Mouse (Mus musculus) ES-Bruce4 (cell line): ENCODE measurements around the gene Hnrnpa2b1. TPM values are rescaled to one million over a fixed set of nuclear protein-coding genes. Genes with fewer than 3 reads are reported as not detected.
A peak's percentile ranks its signal among the peaks of the same experiment; 100 is the strongest.

Experiments used
- H3K27ac ChIP-seq: 2 replicates; pipeline ENCODE4 v1.5.1; 2012; ENCODE audit warnings: low read length, inconsistent platforms; ENCODE audit not compliant: insufficient read depth
- H3K27me3 ChIP-seq: 2 replicates; pipeline ENCODE4 v1.6.1; 2012; ENCODE audit warnings: mild to moderate bottlenecking, low read length, inconsistent platforms; ENCODE audit not compliant: control insufficient read depth, poor library complexity, insufficient read depth, severe bottlenecking
- H3K36me3 ChIP-seq: 2 replicates; pipeline ENCODE4 v1.6.1; 2012; ENCODE audit warnings: inconsistent platforms, mild to moderate bottlenecking, low read length, moderate library complexity; ENCODE audit not compliant: control insufficient read depth, poor library complexity, insufficient read depth, severe bottlenecking
- H3K4me1 ChIP-seq: one replicate; pipeline ENCODE4 v1.8.1; 2011; ENCODE audit warnings: low read length; ENCODE audit not compliant: control insufficient read depth, insufficient read depth
- H3K4me3 ChIP-seq: 2 replicates; pipeline ENCODE4 v1.5.1; 2011; ENCODE audit warnings: low read depth, mild to moderate bottlenecking, low read length
- H3K9ac ChIP-seq: 2 replicates; pipeline ENCODE4 v1.6.1; 2012; ENCODE audit warnings: low read depth, mild to moderate bottlenecking, inconsistent platforms; ENCODE audit not compliant: poor library complexity, severe bottlenecking
- H3K9me3 ChIP-seq: replicated peaks from 2 replicates; pipeline ENCODE4 v1.6.1; 2012; ENCODE audit warnings: mild to moderate bottlenecking, low read length, inconsistent platforms; ENCODE audit not compliant: control insufficient read depth, poor library complexity, insufficient read depth, severe bottlenecking
- CTCF ChIP-seq: IDR thresholded peaks from one replicate; pipeline ENCODE4 v1.8.1; 2011; ENCODE audit warnings: low read depth, low read length
- EP300 ChIP-seq: IDR thresholded peaks from 2 replicates; pipeline ENCODE4 v1.6.1; 2011; ENCODE audit warnings: low read depth, low read length; ENCODE audit not compliant: insufficient read depth
- POLR2A ChIP-seq: IDR thresholded peaks from one replicate; pipeline ENCODE4 v1.8.1; 2011; ENCODE audit warnings: low read length; ENCODE audit not compliant: insufficient read depth
- polyA plus RNA-seq: library from polyadenylated mRNA; stranded (reverse); fragments of >200 nt; gene quantifications from 2 replicates; pipeline ENCODE4 v1.2.4, GENCODE M21; 2011; ENCODE audit warnings: low read depth; ENCODE audit not compliant: missing spikeins, insufficient read depth, insufficient read length

Hnrnpa2b1 gene
- polyA plus RNA-seq, result 1,450 and 1,538 TPM in 2 replicates

DNA sequence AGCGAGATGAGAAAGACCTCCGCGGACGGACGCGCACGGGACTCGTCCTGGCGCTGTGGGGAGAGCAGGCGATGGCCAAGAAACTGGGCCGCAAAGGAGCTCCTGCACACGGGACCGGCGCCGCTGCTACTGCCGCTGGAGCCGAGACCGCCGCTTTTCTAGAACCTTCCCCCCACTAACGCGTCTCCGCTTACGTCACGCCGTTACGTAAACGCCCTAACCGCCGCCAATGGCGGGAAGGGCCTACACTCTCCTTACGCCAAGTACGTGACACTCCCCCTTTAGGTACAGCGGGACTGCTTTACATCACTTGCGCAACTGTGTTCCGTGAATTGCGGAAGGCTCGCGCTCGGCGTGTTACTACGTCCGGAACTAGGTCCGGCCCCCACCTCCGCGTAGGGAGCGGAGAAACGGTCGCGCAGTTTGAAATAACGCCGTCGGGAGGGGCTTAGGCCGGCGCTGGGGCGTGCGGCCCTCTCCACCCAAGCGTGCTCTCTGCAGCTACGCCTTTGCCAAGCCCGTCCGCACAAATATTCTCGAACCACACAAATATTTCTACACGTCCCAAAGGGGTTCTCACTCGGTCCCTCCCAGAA, at the start of gene Hnrnpa2b1:
Gene Hnrnpa2b1, minus strand, starts transcription at position 180 of the 596 bp plus-strand sequence.
- peak within 1 kb of the TSS; percentile 100 for H3K9ac ChIP-seq
- peak; percentile 73 for TF ChIP-seq POLR2A
- peak; percentile 66; the same call in 1 of the 2 replicates for TF ChIP-seq EP300
- no peak for TF ChIP-seq CTCF
- no peaks in the 10 kb centered on the region for H3K9me3 ChIP-seq
- no peaks in the 10 kb centered on the region for H3K27me3 ChIP-seq
- peak within 1 kb of the TSS; percentile 98 for H3K4me3 ChIP-seq
- peaks cover 66% of the 10 kb centered on the region for H3K36me3 ChIP-seq
- H3K4me1 ChIP-seq, result peaks cover 1% of the 10 kb centered on the region
- H3K27ac ChIP-seq, result peak within 1 kb of the TSS; percentile 96

DNA sequence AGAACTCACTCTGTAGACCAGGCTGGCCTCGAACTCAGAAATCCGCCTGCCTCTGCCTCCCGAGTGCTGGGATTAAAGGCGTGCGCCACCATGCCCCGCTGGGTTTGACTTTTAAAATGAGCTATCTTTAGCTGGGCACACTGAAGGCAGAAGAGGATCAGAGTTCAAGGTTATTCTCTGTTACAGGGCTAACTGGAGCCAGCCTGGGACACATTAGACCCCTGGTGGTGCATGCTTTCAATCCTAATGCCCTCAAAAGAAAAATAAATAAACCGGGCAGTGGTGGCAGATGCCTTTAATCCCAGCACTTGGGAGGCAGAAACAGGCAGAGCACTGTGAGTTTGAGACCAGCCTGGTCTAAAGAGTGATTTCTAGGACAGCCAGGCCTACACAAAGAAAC, 45.2 kb upstream of the Hnrnpa2b1 start:
- H3K36me3 ChIP-seq, result no peaks in the 10 kb centered on the region
- no peak overlapping the region for H3K4me3 ChIP-seq
- H3K27me3 ChIP-seq, result no peaks in the 10 kb centered on the region
- TF ChIP-seq POLR2A, result no peak
- no peak for TF ChIP-seq CTCF
- no peak for TF ChIP-seq EP300
- peaks cover 6% of the 10 kb centered on the region; the same call in 1 of the 2 replicates for H3K9me3 ChIP-seq
- no peak overlapping the region for H3K9ac ChIP-seq
- H3K4me1 ChIP-seq, result no peaks in the 10 kb centered on the region
- H3K27ac ChIP-seq, result no peak overlapping the region

DNA sequence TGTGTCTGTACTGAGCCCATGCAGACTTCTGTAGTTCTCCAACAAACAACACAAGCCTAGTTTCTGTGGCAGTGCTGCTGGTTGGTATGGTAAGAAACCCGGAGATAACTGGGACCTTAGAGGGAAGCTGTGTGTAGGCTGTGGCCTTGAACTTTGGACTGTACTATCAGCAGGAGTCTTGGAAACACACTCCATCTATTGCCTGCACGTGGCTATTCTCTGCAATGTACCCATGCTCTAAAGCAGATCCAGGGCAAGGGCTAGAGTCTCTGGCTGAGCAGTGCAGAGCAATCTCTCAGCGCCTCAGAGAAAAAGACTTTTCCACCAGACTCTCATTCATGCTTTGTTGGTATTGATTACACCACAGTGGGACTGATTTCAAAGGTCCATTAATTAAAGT, 44.1 kb upstream of the Hnrnpa2b1 start:
- no peaks in the 10 kb centered on the region for H3K27me3 ChIP-seq
- H3K27ac ChIP-seq, result no peak overlapping the region
- peaks cover 6% of the 10 kb centered on the region; the same call in 1 of the 2 replicates for H3K9me3 ChIP-seq

DNA sequence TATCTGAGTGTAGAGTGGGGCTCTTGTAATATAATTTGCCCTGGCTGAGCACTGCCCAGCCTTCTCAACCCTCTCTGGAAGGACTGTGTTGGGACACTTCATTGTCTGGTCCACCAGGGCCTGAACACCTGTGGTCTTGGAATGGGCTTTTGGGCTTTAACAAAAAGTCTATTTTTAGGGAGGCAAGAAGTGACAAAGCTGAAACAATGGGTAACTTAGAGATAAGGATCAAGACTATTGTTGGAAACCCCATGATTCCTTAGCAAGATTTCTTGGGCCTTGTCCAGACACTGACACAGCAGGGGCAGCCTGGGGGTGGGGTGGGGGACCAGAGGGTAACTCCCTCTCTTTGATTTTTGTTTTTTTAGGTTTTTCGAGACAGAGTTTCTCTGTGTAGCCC, 41.3 kb upstream of the Hnrnpa2b1 start:
- H3K27me3 ChIP-seq, result no peaks in the 10 kb centered on the region
- H3K36me3 ChIP-seq, result no peaks in the 10 kb centered on the region
- H3K9me3 ChIP-seq, result no peaks in the 10 kb centered on the region
- no peak overlapping the region for H3K4me3 ChIP-seq
- TF ChIP-seq POLR2A (no peak), CTCF (no peak), EP300 (no peak)
- H3K9ac ChIP-seq, result no peak overlapping the region
- H3K4me1 ChIP-seq, result no peaks in the 10 kb centered on the region
- H3K27ac ChIP-seq, result peak overlapping the region; percentile 50

More for the DNA sequence above, 44.1 kb upstream of the Hnrnpa2b1 start:
- H3K4me3 ChIP-seq, result no peak overlapping the region
- TF ChIP-seq CTCF (no peak), POLR2A (no peak), EP300 (no peak)
- H3K9ac ChIP-seq, result no peak overlapping the region
- no peaks in the 10 kb centered on the region for H3K4me1 ChIP-seq
- no peaks in the 10 kb centered on the region for H3K36me3 ChIP-seq

DNA sequence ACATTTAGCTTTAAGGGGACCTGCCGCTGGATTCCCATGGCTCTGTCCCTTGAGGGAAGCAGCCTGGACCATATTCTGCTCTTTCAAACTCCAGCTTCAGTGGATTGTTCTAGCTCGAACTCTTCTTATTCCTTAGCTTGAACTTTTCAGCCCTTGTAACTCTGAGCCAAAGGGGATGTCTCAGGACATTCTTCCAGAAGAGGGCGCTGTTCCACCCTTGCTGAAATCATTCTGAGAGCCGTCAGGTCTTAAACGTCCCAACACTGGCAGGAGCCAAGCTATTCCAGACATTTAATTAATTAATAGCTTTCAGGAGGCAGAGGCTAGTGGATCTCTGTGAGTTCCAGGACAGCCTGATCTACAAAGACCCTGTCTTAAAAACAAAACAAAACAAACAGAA, 40.4 kb upstream of the Hnrnpa2b1 start:
- no peaks in the 10 kb centered on the region for H3K9me3 ChIP-seq
- H3K27me3 ChIP-seq, result no peaks in the 10 kb centered on the region
- 0 out of 2 replicates have a peak overlapping the region, but pooled peaks have one; percentile 50 for H3K27ac ChIP-seq
- H3K36me3 ChIP-seq, result no peaks in the 10 kb centered on the region
- TF ChIP-seq EP300, result no peak
- TF ChIP-seq CTCF, result peak; percentile 60
- TF ChIP-seq POLR2A, result no peak
- H3K4me3 ChIP-seq, result no peak overlapping the region
- peak overlapping the region; percentile 36; the same call in 1 of the 2 replicates for H3K9ac ChIP-seq
- H3K4me1 ChIP-seq, result peaks cover 2% of the 10 kb centered on the region
